Mouse (Mus musculus) forebrain, embryonic 16.5 days (tissue): ENCODE data around the gene Zfp622. TPM values are rescaled to one million over a fixed set of nuclear protein-coding genes. Genes with fewer than 3 reads are reported as not detected.

Experiments used
- ATAC-seq: fragments of 200-750 bp; cut with Nextera tagmentation; 2 replicates; pipeline ENCODE4 v1.8.0; 2017; ENCODE audit warnings: mild to moderate bottlenecking, moderate library complexity
- H3K27ac ChIP-seq: fragments of 300-500 bp; sonication (generic); 2 replicates; pipeline ENCODE4 v1.5.1; 2014; ENCODE audit warnings: low read length, control low read depth
- H3K27me3 ChIP-seq: fragments of 300-500 bp; sonication (generic); replicated peaks from 2 replicates; pipeline ENCODE4 v1.6.1; 2014; ENCODE audit warnings: low read length; ENCODE audit not compliant: control insufficient read depth, insufficient read depth
- H3K36me3 ChIP-seq: fragments of 300-500 bp; sonication (generic); 2 replicates; pipeline ENCODE4 v1.6.1; 2014; ENCODE audit not compliant: control insufficient read depth, insufficient read depth
- H3K4me1 ChIP-seq: fragments of 300-500 bp; sonication (generic); replicated peaks from 2 replicates; pipeline ENCODE4 v1.6.1; 2014; ENCODE audit warnings: low read length; ENCODE audit not compliant: control insufficient read depth, insufficient read depth
- H3K4me2 ChIP-seq: fragments of 300-500 bp; sonication (generic); 2 replicates; pipeline ENCODE4 v1.6.1; 2014; ENCODE audit warnings: mild to moderate bottlenecking, low read length, control low read depth
- H3K4me3 ChIP-seq: fragments of 300-500 bp; sonication (generic); replicated peaks from 2 replicates; pipeline ENCODE4 v1.5.1; 2014; ENCODE audit warnings: mild to moderate bottlenecking, low read length, control low read depth
- H3K9ac ChIP-seq: fragments of 300-500 bp; sonication (generic); replicated peaks from 2 replicates; pipeline ENCODE4 v1.6.1; 2014; ENCODE audit warnings: low read depth, low read length, control low read depth
- H3K9me3 ChIP-seq: fragments of 300-500 bp; sonication (generic); 2 replicates; pipeline ENCODE4 v1.6.1; 2016; ENCODE audit warnings: low read length; ENCODE audit not compliant: control insufficient read depth
- WGBS: fragments of 180-500 bp; shearing (Covaris S2); extraction: QIAGEN DNeasy Blood & Tissue Kit; methylation state at CpG from one replicate; pipeline ENCODE4 v1.1.7; 2014; 5-methylcytosine and 5-hydroxymethylcytosine counted together
- microRNA-seq: library from miRNA; unstranded; fragments of <30 nt; microRNA quantifications from one replicate; pipeline ENCODE4, GENCODE M21; 2017
- polyA plus RNA-seq: library from polyadenylated mRNA; unstranded; fragments of >200 nt; fragmentation: Nextera tagmentation; extraction: Ambion mirVana; gene quantifications from 2 replicates; pipeline ENCODE4 v1.2.1, GENCODE M21; 2015

Gene Zfp622
- polyA plus RNA-seq, 1 experiment from 2014 or later: 26.9 TPM

DNA sequence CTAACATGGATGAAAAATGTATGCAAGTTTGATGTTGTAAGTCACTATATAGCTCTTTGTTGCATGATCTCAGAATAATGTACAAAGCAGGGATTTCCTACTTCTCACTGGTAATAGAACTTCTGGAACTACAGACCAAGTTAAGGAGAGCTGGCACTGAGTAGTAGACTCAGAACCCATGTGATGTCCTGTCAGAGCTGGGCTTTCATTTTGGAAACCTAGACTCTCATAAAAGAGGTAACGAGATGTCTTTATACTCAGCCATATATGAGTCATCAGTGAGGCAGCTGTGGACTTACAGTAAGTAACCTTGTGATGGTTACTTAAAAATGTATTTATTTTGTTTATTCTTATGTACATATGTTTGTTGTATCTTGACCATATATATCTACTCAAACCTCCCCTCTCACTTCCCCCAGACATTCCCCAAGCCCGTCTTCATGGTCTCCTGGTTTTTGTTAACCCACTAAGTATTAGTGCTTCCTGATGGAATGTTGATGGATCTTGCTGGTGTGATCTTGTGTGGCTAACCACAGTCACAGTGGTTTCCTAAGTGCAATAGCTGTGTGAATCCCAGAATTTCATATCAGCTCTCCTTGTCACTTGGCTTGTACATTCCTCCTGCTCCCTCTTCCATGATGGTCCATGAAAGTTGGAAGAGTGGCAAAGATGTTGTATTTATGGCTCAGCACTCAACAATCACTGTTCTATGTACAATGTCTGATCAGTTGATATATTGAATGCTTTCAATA, 57.2 kb downstream of the Zfp622 start:
- H3K4me2 ChIP-seq: no peak overlapping the region
- no peaks in the 10 kb centered on the region for H3K4me1 ChIP-seq
- H3K27me3 ChIP-seq: no peaks in the 10 kb centered on the region
- H3K9me3 ChIP-seq: no peaks in the 10 kb centered on the region; the same call in 1 of the 2 replicates
- no peak overlapping the region for H3K9ac ChIP-seq
- no peak overlapping the region for H3K4me3 ChIP-seq
- no peak overlapping the region for H3K27ac ChIP-seq
- H3K36me3 ChIP-seq: no peaks in the 10 kb centered on the region
- no peak for ATAC-seq
- 88% methylated on average over 2 of the region's 2 CpGs for WGBS

Small RNA genes within 50 kb of the gene (microRNA-seq; reads per million reads assigned to microRNA genes)
- not detected for gene Mir7212

Other genes starting within 250 kb of the Zfp622 start
- gene Retreg1, start 141.2 kb upstream of the Zfp622 start, polyA plus RNA-seq: 6.6 and 8.2 TPM in 2 replicates